Mouse (Mus musculus) liver, adult 2 months (tissue): ENCODE measurements around the gene Dync1h1.

ENCODE experiments used
- CTCF ChIP-seq: fragments of 200-500 bp; IDR thresholded peaks from 2 replicates; pipeline ENCODE4 v1.5.1; 2011; ENCODE audit warnings: low read depth, low read length, control low read depth
- POLR2A ChIP-seq: fragments of 200-500 bp; IDR thresholded peaks from 2 replicates; pipeline ENCODE4 v1.6.1; 2011; ENCODE audit warnings: low read length, control low read depth; ENCODE audit not compliant: insufficient read depth; ENCODE audit errors: extremely low read depth

DNA sequence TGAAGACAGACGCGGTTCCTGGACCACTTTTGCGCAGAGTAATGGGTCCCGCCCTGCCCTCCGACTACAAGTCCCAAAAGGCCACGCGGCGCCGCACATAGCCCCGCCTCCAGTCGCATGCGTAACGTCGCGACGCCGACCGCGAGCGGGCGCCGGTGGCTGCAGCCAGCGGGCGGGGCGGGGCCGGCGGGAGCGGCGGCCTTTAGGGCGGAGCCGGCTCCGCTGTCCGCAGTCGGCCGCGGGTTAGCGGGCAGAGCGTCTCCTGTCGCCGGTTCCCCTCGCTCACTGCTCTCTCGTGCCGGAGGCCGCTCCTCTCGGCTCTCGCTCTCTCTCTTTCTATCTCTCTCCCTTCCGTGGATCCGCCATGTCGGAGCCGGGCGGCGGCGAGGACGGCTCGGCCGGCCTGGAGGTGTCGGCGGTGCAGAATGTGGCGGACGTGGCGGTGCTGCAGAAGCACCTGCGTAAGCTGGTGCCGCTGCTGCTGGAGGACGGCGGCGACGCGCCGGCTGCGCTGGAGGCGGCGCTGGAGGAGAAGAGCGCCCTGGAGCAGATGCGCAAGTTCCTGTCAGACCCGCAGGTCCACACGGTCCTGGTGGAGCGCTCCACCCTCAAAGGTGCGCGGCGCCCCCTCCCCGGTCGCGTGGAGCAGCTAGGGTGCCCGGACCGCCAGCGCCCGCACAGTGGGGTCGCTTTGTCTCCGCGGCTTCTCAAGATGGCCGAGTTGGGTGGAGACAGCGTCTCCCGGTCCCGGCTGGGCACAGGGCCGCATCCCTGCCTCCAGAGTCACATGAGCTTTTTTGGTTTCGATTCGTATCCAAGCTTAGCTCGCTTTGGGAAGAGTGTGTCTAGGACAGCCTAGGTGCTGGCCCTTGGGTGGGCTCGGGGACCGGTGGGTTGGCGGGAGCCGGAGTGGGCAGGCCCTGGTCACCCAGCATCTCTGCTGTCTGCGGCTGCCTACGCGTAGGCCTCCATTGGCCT is at the start of gene Dync1h1:
- TF ChIP-seq POLR2A: peak; percentile 95
- TF ChIP-seq CTCF: no peak
